Mouse (Mus musculus) liver, embryonic 18 days (tissue): ENCODE data around the gene Cyp2d40. TPM values are rescaled to one million over a fixed set of nuclear protein-coding genes. Genes with fewer than 3 reads are reported as not detected.

Experiments
- polyA plus RNA-seq: library from polyadenylated mRNA; depleted of rRNA; stranded (reverse); fragments of >200 nt; gene quantifications from 2 replicates; pipeline ENCODE4 v1.2.3, GENCODE M21; 2012; rRNA removed

Cyp2d40 gene
- 0.15 and 0.31 TPM in 2 replicates for polyA plus RNA-seq

GRCm38 (mm10) chr15:82763631-82764420 is at the start of gene Cyp2d40:
TSS of gene Cyp2d40 (minus strand) at chr15:82764183.

GRCm38 (mm10) chr15:82794277-82794676 is 30.3 kb upstream of the Cyp2d40 start, which contains the start of gene Cyp2d26:
TSS of gene Cyp2d26 (minus strand) at chr15:82794294.

Other genes starting within 250 kb of the Cyp2d40 start
- 0.02 TPM in 1 of 2 replicates, not detected in the other for gene Cyp2d12, start 209.1 kb downstream of the Cyp2d40 start, polyA plus RNA-seq
- gene Cyp2d34, start 143.2 kb downstream of the Cyp2d40 start, polyA plus RNA-seq: not detected in 2 replicates
- gene Cyp2d26, start 30.1 kb upstream of the Cyp2d40 start, polyA plus RNA-seq: 915 and 932 TPM in 2 replicates
- 4.6 and 5.0 TPM in 2 replicates for gene Tcf20, start 223.7 kb upstream of the Cyp2d40 start, polyA plus RNA-seq